Mouse (Mus musculus) thymus, postnatal 14 days (tissue): ENCODE measurements at regions not wholly inside any gene's neighbourhood (a gene's known extent, or its start where the extent isn't known, plus 50 kb on each side); places are given as distances from the start of the nearest gene placed in this dataset.
"Not testable (repeated sequence)": the region's sequence is repeated elsewhere in the genome, so short reads cannot be mapped to it uniquely, and the experiment has no call there.

Source experiments
- DNase-seq: peaks from one replicate; pipeline ENCODE4 v3.0.0; 2021

DNA sequence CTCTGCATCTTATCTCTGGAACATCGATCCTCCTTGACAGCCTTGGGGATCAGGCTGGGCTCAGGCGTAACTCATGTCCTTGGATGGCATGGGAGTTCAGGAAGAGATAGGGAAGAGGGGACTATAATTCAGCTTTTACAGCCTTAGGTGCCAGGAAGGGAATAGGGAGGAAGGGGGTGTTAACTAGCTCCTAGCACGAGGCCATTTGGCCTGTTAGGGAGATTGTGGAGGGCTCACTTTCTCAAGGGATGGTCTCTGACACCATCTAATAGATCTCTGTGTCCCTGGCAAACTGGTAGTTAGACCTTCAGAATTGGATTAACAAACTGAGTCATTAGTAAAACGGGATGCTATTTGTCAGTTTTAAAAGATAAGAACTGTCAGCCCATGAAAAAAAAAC, 292.1 kb upstream of the Pkdcc start:
- not testable (repeated sequence) for DNase-seq

DNA sequence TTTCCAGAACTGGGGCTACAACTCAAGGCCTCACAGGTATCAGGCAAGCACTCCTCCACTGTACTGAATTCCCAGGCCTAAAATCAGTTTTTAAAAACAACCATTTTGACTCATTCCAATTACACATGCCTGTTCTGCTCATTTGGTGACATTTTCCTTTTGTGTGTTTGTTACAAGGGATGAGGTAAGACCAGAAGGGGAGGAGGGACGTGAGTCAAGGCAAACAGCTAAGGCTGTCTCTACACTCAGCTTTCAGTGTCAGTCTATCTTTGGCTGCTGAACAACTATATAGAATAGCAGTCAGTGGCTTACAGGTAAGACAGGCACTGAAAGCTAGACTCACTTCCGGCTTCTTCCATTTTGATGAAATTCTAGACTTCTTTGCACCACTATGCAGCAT, 289.3 kb upstream of the Pkdcc start:
- DNase-seq, result no peak

DNA sequence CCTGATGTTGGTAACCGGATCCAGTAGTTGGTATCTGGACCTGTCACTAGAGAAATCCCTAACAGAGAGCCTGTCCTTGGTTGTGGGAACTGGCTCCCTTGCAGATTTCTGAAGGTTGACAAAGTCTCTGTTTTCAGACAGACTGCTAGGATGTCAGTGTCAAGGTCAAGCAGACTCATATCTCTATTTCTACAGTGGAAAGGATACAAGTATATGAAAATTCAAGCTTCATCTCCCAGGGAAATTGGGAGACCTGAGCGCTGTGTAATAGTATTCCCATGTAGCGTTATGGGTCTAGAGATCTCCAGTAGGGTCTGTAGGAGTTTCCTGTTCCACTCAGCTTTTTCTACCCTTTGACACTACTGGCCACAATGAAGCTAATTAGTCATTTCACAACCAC, 287.4 kb upstream of the Pkdcc start:
- no peak for DNase-seq

DNA sequence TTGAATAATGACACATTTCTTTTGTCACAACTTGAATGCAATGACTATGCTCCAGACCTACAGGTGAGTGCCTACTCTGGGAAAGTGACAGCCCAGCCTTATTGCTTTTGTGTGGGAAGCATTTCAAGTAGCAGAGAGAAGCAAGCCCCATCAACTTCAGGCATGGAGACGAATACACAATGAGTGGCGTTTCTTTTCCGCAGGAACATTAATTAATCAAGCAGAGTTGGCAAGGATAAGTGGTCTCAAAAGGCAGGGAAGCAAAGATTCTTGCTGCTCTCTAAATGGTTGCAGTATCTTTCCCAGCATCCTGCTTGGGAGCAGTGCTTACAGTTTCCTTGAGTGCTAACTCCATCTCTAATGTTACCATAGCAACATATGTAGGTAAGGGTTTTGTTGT, 285.6 kb upstream of the Pkdcc start:
- DNase-seq, result no peak

DNA sequence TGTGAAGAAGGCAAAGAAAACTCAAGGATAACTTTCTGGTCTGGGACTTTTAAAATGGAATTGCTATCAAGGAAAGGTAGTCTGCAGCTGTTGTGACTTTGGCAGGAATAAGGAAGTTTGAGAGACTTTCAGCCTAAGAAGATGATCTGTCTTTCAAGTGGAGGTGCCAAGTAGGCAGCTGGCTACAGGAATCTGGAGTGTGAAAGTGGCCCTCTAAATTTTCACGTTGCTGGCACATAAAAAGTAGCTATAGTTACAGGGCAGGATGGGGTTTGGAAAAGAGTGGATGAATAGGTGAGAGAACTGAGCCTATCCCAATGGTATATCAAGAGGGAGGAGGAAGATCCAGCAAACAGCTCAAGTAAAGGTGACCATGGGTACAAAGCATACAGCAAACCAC, 284.4 kb upstream of the Pkdcc start:
- no peak for DNase-seq

DNA sequence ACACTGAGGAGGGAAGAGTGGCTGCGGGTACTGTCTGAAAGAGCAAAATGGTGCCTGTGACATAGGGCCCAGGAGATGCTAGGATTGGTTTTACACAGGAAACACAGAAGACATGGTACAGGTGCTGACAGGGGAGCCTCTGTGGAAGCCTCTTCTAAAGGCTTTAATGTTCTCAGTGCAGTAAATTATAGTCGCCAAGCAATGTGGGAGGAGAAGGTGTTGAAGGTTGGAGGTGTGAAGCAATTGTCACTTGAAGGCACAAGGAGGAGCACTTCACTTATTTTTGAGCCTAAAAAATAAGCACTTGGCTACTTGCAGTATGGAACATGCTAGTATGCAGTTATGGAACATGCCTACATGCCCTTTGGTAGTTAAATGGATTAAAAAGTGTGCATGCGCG, 283.6 kb upstream of the Pkdcc start:
- no peak for DNase-seq

DNA sequence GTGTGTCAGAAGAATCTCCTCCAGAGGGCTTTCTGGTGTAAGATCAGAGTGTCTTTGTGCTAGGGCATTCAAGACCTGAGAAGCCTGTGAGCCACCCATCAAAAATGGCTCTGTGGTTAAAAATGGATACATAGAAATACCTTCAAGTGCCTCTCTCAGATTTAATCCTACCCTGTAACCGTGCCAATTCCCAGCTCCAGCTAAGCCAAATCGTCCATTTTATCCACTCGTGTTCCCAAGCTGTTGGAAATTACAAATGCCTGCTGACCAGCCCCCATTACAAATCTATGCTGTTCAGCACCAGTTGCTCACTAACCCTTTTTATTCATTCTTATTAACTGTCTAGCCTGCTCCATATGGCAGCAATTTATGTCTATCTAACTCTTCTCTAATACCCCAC, 278.3 kb upstream of the Pkdcc start:
- DNase-seq, result no peak

DNA sequence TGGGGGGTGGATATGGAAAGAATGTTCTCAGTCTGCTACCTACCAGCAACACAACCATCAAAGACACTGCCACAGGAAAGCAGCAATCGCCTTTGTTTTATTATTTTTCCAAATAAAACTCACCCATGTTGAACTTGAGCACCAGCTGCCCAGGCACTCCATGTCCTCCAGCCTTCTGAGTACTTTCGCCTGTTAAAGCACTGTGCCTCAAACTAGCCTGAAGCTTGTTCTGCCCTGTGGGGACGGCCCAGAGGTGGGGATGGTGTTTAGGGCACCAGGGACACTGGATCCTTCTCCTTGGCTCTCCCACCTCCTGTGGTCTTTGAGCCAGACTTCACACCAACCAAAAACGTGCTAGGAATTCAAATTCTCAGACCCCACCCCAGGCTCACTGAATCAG, 269.0 kb upstream of the Pkdcc start:
- no peak for DNase-seq

DNA sequence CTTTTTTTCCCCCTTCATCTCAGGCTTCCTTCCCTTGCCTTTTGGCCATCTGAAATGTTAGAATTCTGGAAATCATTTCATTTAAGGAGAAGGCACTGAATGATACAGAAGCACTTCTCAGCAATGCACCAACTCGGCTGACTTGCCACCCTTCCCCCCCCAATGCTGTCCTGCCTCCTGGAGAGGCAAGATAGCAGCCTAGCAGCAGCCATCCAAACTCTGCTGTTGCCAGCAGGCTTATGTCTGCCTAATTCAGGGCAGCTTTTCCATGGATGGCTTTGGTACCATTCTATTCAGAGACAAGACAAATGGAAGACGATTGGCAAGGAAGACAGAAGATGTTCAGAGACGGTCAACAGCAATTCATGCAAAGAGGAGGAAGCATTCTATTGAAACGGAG, 265.3 kb upstream of the Pkdcc start:
- no peak for DNase-seq

DNA sequence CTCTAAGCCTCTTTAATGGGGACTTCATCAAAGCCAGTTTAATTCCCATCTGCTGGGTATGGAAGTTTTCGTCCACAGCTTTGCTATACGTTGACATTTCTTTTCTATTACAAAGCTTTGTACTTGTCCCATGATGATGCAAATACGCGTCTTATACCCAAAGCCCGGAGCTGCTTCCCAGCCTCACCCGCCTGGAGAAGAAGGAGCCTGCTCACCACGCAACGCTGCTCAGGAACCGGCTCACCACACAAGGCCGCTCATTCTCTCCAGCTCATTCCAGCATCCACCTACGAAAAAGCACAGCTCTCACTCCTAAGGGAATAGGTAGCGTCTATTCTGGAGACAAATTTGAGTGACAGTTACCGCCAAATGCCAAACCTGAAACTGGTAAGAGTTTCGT, 264.8 kb upstream of the Pkdcc start:
- no peak for DNase-seq

DNA sequence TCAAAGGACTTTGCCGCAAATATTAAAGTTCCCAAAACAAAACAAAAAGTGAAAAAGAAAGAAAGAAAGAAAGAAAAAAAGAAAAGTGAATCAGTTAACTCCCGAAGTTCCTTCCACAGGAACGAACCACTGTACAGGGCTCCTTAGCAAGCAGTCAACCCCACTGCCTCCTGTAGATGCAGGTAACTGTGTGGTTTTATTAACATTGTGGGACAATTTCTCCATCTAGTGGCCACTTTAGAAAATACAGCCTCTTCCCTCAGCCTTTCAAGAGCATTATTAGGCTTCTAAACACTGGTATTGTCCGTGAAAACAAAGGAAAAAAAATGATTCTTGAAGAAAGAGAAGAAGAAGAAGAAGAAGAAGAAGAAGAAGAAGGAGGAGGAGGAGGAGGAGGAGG, 257.7 kb upstream of the Pkdcc start:
- no peak for DNase-seq

DNA sequence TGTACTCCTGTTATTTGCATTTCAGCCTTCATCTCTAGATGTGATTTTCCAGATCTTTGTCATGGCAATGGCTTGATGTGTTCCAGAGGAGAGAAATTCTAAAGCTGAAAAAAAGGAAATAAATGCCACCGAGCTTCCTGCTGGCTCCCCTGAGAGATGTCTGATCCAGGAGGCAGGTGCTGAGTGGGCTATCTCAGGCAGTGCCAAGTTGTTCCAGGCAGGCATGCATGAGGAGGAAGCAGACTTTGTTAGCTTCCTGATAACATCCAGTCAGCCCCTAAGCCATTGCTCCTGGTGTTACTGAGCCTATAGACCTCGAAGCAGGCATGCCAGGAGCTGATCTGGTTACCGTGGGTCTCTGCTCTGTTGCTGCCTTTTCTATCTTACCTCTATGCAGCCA, 251.7 kb upstream of the Pkdcc start:
- no peak for DNase-seq

DNA sequence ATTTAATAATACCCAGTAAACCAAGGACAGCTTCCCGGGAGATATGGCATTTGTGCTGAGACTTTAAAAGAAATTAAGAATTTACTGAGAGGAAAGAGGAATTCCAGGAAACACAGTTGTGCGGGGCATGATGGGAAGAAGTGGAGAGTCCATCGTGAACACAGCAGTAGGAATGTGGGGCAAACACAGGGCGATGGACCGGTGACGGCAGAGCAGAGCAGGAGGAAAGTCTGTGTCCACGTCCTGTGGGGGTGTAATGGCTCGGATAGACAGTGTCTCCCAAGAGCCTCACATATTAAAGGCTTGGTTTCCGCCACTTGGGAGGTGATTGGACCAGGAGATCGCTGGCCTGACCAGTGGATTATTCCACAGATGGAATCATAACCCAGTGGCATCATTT, 215.4 kb upstream of the Pkdcc start:
- DNase-seq, result no peak

DNA sequence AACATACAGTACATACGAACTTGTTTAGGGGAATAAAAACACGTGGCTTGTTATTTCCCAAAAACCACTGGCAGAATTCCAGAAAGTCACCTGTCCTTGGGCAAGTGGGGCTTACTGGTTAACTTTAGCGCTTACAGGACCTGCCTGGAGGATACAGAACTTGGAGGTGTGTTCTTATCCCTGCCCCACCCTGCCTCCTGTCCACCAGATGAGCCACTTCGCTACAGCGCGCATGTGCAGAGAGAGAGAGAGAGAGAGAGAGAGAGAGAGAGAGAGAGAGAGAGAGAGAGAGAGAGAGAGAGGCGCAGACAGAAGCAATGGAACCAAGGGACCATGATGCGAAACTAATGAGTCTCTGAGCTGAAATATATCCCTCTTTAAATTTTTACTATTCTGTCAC, 214.7 kb upstream of the Pkdcc start:
- no peak for DNase-seq

DNA sequence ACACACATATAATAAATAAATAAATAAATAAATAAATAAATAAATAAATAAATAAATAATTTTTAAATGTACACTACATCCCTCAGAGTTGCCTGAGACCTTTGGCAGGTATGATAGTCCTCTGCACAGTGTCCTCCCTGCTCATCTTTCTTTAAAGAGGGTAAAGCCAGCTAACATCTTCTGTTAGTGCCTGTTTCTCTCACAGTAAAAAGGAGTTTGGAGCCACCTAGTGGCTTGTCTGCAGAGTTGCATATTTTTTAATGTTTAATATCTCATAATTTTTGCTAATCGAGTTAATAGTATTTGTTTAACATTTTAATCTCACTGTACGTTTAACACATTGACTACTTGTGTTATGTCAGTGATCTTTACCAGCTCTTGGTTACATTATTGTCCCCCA, 213.5 kb upstream of the Pkdcc start:
- DNase-seq, result no peak

DNA sequence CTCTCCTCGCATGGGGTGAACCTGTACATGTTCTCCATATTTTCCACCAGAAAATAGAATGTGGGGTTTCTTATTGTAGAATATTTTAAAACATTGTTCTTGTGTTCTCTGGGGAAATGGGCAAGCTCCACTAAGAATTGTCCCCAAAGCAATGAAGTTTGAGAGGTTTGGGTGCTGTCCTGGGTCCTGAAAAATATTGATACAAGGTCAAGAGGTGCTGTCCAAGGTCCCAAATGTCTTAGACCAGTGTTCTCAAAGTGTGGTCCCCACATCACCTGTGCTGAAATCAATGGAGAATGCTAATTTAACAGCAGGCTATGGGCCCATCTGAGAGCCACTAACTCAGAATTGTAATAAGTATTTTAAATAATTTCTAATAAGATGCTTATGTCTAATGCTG, 204.2 kb upstream of the Pkdcc start:
- DNase-seq, result no peak

DNA sequence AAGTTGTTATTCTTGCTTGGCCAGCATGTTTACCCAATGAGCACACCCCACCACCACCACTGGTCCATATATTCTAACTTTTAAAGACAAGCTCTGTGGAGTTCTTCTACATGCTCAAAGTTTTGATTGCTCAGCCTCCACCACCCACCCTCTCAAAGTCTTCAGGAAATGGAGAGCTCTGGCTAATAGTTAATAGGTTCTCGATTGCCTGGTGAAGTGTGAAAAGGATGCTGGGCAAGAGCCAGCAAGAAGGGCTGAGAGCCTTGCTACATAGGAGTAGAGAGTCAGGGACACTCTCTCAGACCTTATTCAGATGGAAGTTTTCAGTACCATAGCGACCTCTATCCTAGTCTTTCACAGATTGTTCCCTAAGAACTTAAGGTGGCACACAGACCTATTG, 199.4 kb upstream of the Pkdcc start:
- DNase-seq, result no peak

DNA sequence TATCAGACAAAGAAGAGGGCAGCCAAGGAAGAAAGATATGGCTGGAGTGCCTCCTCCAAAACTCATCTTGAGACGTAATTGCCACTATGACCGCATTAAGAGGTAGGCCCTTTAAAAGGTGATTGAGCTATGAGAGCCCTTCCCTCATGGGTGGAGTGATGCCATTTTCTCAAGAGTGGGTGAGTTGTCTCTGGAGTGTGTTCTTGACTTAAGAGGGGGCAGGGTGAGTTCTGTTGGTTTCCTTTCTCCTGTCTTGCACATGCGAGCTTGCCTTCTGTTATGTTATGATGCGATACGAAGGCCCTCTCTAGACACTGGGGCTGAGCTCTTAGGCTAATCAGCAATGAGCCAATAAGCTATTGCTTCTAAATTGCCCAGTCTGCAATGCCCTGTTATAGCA, 198.2 kb upstream of the Pkdcc start:
- no peak for DNase-seq

DNA sequence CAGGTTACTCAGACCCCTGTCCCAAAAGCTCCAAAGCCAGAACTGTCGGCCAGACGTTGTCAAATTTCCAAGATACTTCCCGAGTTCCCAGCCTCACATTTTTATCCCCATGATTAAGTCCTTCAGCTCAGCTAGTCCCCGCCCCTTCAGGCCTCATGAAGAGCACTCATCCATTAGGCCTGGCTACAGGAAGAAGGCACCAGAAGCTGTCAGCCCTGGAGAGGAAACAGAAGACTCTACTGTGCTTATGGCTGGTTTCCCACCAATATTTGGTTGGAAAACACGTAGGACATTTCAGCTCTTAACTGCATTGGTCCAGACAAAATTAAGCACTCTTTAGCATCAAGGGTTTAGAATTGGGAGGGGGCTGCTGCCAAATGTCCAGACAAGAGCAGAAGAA, 195.8 kb upstream of the Pkdcc start:
- DNase-seq, result no peak

DNA sequence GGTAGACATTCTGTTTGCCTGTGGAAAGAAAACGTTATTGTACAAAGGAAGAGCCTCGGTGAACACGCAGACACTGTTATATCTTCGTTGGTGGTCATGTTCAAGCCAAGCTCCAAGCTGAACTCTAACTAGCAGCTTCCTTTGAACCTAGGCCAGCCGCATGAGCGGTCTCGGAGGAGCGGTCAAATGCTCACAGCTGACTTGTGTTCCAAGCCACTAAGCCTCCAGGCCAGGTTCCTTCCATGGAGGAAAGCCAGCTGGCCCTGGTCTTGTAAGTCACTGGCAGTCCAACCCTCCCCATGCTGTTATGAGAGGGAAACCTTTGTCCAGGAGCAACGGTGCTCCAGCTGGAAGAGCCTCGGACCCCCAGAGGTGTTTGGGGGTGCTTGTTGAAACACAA, 194.5 kb upstream of the Pkdcc start:
- DNase-seq, result no peak

DNA sequence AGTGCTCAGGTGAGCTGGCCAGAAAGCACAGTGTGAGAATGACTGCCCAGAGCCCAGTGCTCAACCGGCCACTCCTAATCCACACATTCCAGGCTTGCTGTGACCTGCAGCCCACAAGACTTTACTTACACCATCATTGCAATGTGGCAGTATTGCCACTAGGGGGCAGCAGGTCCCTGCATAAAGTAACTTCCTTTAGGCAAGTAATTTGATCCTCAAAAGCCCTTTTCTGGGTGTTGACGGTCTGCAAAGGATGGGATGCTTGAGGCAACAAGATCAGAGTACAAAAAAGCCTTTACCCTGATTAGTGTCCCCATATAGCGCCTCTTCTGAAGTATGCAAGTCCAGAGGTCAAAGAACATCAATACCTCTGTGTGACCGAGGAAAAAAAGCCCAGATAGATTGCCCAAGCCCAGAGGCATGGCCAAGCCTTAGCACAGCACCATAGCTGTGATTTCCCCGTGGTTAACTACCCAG, 189.7 kb upstream of the Pkdcc start:
- peak; percentile 77 for DNase-seq

DNA sequence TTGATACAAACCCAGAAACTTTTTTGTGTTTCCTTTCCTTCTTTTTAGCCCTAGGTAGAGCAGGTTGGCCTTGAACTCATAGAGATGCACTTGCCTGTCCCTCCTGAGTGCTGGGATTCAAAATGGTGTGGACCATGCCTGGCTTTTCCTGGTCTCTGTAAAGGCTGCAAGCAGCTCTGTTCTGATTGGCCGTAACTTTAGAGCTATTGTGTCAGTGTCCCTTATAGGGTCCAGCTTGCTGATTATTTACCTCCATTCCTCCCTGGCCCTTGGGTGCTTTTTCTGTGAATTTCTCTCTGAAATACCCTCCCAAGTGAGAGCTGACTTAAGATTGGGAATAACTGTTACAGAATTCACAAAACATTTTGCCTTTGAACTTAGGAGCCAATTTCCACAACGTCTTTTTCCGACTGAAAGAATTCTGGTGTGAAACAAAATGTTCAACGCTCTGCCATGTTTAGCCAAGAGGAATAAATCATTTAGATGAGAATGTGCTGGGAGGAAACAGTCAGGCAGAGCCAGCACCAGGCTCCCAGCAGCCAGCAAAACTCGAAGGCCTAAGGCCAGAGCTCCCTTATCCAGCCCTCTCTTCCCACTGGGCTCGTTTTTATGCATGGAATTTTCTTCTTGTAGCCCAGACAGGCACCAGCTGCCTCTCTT, 180.0 kb upstream of the Pkdcc start:
- no peak for DNase-seq

DNA sequence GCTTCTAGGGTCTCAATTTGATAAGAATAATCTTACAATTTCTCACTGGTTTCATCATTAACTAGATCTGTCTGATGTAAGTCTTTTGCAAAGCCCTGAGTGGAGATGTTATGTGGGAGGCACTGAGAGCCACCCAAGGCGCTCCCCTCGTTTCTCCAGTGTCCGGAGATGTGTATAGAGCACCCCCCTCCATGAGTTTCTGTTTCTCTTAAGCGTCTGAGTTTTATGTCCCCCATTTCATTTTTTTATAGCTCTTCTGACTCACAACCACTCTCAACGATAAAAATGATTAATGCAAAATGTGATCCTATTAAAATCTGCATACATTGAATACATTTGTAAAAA, 179.5 kb upstream of the Pkdcc start:
- DNase-seq, result no peak

DNA sequence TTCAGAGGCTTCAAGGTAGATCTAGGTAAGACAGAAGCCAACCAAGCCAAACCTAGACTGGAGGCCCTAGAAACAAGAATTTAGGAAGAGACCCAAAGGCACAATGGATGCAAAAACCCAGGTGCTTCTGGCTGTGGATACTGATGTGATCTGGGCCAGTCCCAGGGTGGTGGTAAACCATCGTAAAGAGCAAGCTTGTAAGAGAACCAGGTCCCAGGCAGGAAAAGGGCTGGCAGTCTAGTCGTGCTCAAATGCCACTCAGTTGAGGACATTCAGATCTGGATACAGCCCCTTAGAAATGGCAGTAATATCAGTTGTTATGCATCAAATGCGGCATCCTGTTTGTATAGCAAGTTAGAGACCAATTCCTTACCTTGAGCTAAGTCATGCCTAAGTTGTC, 175.5 kb upstream of the Pkdcc start:
- no peak for DNase-seq

DNA sequence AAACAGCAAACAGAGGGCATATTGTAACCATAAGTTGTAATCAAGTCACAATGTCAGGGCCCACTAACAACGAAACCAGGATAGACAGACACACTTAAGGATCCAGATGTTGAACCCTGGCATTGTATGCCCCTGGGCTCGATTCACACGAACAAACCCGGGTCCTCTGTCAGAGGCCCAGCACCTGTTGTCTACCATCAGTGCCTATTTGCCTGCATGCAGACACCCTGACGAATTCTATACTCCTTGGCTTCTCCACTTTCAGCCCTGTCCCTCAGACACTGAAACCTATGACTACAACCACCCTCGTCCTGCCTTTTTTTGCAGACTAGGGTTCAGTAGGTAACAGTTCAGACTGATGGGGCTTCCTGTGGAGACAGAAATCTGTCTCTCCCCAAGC, 170.6 kb upstream of the Pkdcc start:
- DNase-seq, result no peak

DNA sequence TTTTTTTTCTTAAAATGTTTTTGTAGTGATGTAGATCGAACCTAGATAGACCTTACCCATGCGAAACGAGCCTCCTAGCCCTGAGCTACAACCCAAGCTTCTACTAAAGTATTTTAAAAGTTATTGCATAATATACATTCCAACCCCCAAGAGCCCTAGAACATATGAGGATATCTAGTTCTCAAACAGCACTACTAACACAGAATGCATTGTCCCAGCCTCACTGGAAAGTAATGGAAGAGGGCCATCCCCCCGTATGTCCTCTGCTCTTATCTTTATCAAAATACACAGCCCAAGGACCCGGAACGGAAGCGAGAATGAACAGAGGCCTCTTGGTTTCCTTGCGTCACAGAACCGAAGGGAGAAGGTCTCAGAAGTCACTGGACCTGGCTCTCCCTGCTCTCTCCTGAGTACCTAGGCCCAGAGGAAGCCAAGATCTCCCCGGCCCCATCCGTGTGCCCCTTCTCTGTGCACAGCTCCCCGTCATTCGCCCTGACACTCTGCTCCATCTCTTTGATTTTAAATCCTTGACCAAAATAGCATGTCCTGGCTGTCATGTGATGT, 165.0 kb upstream of the Pkdcc start:
- DNase-seq, result no peak
